Mouse (Mus musculus) forebrain, postnatal 0 days (tissue): ENCODE data around the gene Lbh. TPM values are rescaled to one million over a fixed set of nuclear protein-coding genes. Genes with fewer than 3 reads are reported as not detected.

Experiments used
- ATAC-seq: fragments of 200-750 bp; cut with Nextera tagmentation; 2 replicates; pipeline ENCODE4 v1.8.0; 2017; ENCODE audit warnings: mild to moderate bottlenecking, moderate library complexity
- DNase-seq: peaks from one replicate; pipeline ENCODE4 v3.0.0-alpha.2; 2015
- H3K27ac ChIP-seq: fragments of 300-500 bp; sonication (generic); 2 replicates; pipeline ENCODE4 v1.5.1; 2014; ENCODE audit warnings: low read depth, mild to moderate bottlenecking, antibody characterized with exemption, low read length, moderate library complexity, mixed read lengths
- H3K27me3 ChIP-seq: fragments of 300-500 bp; sonication (generic); 2 replicates; pipeline ENCODE4 v1.6.1; 2014; ENCODE audit warnings: mild to moderate bottlenecking, low read length, mixed read lengths; ENCODE audit not compliant: insufficient read depth
- H3K36me3 ChIP-seq: fragments of 300-500 bp; sonication (generic); 2 replicates; pipeline ENCODE4 v1.6.1; 2014; ENCODE audit warnings: mild to moderate bottlenecking, moderate library complexity; ENCODE audit not compliant: insufficient read depth
- H3K4me1 ChIP-seq: fragments of 300-500 bp; sonication (generic); 2 replicates; pipeline ENCODE4 v1.6.1; 2014; ENCODE audit warnings: antibody characterized with exemption; ENCODE audit not compliant: insufficient read depth
- H3K4me2 ChIP-seq: fragments of 300-500 bp; sonication (generic); 2 replicates; pipeline ENCODE4 v1.6.1; 2014; ENCODE audit warnings: low read depth, mild to moderate bottlenecking, moderate library complexity
- H3K4me3 ChIP-seq: fragments of 300-500 bp; sonication (generic); 2 replicates; pipeline ENCODE4 v1.5.1; 2014; ENCODE audit warnings: low read depth, low read length, mixed read lengths
- H3K9ac ChIP-seq: fragments of 300-500 bp; sonication (generic); 2 replicates; pipeline ENCODE4 v1.6.1; 2014; ENCODE audit warnings: mild to moderate bottlenecking
- H3K9me3 ChIP-seq: fragments of 300-500 bp; sonication (generic); 2 replicates; pipeline ENCODE4 v1.6.1; 2016; ENCODE audit warnings: low read length
- CTCF ChIP-seq: sonication (generic); IDR thresholded peaks from 2 replicates; pipeline ENCODE4 v1.5.1; 2016; ENCODE audit warnings: antibody characterized with exemption, control low read depth, low read depth
- WGBS: fragments of 180-500 bp; shearing (Covaris S2); extraction: QIAGEN DNeasy Blood & Tissue Kit; methylation state at CpG from one replicate; pipeline ENCODE4 v1.1.7; 2014; 5-methylcytosine and 5-hydroxymethylcytosine counted together
- polyA plus RNA-seq: library from polyadenylated mRNA; unstranded; fragments of >200 nt; fragmentation: Nextera tagmentation; extraction: Ambion mirVana; gene quantifications from 2 replicates; pipeline ENCODE4 v1.2.1, GENCODE M21; 2015
- total RNA-seq: library from RNA; depleted of rRNA; stranded (reverse); fragments of >200 nt; gene quantifications from 2 replicates; pipeline ENCODE4 v1.2.3, GENCODE M21; 2014

The Lbh gene
- total and polyA plus RNA-seq, 2 experiments from 2014 or later = 3.0 to 66.7 TPM

- DNase-seq = no peak
These were observed 26.5 kb upstream of the Lbh start for GRCm38 (mm10) chr17:72891556-72891955.

GRCm38 (mm10) chr17:72895506-72895905, 22.6 kb upstream of the Lbh start:
- Histone ChIP-seq H3K27me3 (no peaks in the 10 kb centered on the region), H3K4me1 (no peaks in the 10 kb centered on the region), H3K27ac (no peak overlapping the region), H3K36me3 (no peaks in the 10 kb centered on the region), H3K4me2 (no peak overlapping the region), H3K9me3 (no peaks in the 10 kb centered on the region), H3K9ac (no peak overlapping the region), H3K4me3 (no peak overlapping the region)
- DNase-seq (no peak), ATAC-seq (no peak)
- 79% methylated on average over 3 of the region's 3 CpGs for WGBS
- no peak for TF ChIP-seq CTCF

More at GRCm38 (mm10) chr17:72891556-72891955, 26.5 kb upstream of the Lbh start:
- Histone ChIP-seq H3K36me3 (no peaks in the 10 kb centered on the region), H3K4me3 (no peak overlapping the region), H3K4me1 (no peaks in the 10 kb centered on the region), H3K4me2 (no peak overlapping the region), H3K27me3 (no peaks in the 10 kb centered on the region; the same call in 1 of the 2 replicates), H3K9me3 (no peaks in the 10 kb centered on the region), H3K9ac (no peak overlapping the region), H3K27ac (no peak overlapping the region)
- no peak for TF ChIP-seq CTCF
- 93% methylated on average over 6 of the region's 6 CpGs for WGBS
- ATAC-seq = no peak

- H3K9me3 ChIP-seq = no peaks in the 10 kb centered on the region
- TF ChIP-seq CTCF = no peak
- H3K4me2 ChIP-seq = no peak overlapping the region
- H3K27me3 ChIP-seq = no peaks in the 10 kb centered on the region
- no peaks in the 10 kb centered on the region for H3K36me3 ChIP-seq
- no peaks in the 10 kb centered on the region for H3K4me1 ChIP-seq
- no peak overlapping the region for H3K4me3 ChIP-seq
- DNase-seq = no peak
- no peak overlapping the region for H3K9ac ChIP-seq
- ATAC-seq = no peak
- H3K27ac ChIP-seq = no peak overlapping the region
- 90% methylated on average over 7 of the region's 7 CpGs for WGBS
These were observed 21.0 kb upstream of the Lbh start for GRCm38 (mm10) chr17:72897076-72897475.

- no peaks in the 10 kb centered on the region for H3K36me3 ChIP-seq
- no peak overlapping the region for H3K27ac ChIP-seq
- H3K27me3 ChIP-seq = no peaks in the 10 kb centered on the region
- no peak overlapping the region for H3K4me3 ChIP-seq
- ATAC-seq (no peak), DNase-seq (no peak)
- H3K9me3 ChIP-seq = no peaks in the 10 kb centered on the region
- WGBS = 89% methylated on average over 5 of the region's 5 CpGs
- H3K9ac ChIP-seq = no peak overlapping the region
- TF ChIP-seq CTCF = no peak
- no peak overlapping the region for H3K4me2 ChIP-seq
- H3K4me1 ChIP-seq = no peaks in the 10 kb centered on the region
These were observed 20.1 kb upstream of the Lbh start for GRCm38 (mm10) chr17:72897961-72898360.

GRCm38 (mm10) chr17:72898775-72899174, 19.3 kb upstream of the Lbh start:
- ATAC-seq = no peak
- Histone ChIP-seq H3K9me3 (no peaks in the 10 kb centered on the region), H3K9ac (no peak overlapping the region), H3K4me3 (no peak overlapping the region), H3K27me3 (no peaks in the 10 kb centered on the region), H3K4me2 (no peak overlapping the region), H3K27ac (no peak overlapping the region), H3K4me1 (no peaks in the 10 kb centered on the region), H3K36me3 (no peaks in the 10 kb centered on the region)
- 59% methylated on average over 3 of the region's 3 CpGs for WGBS
- no peak for DNase-seq
- no peak for TF ChIP-seq CTCF

GRCm38 (mm10) chr17:72901021-72901420, 17.1 kb upstream of the Lbh start:
- Histone ChIP-seq H3K4me3 (no peak overlapping the region), H3K9ac (no peak overlapping the region), H3K4me2 (no peak overlapping the region), H3K9me3 (no peaks in the 10 kb centered on the region), H3K27me3 (no peaks in the 10 kb centered on the region), H3K4me1 (no peaks in the 10 kb centered on the region), H3K36me3 (no peaks in the 10 kb centered on the region), H3K27ac (no peak overlapping the region)
- ATAC-seq = no peak
- WGBS = 88% methylated on average over 6 of the region's 6 CpGs
- DNase-seq = no peak
- TF ChIP-seq CTCF = no peak

- Histone ChIP-seq H3K36me3 (no peaks in the 10 kb centered on the region), H3K27ac (no peak overlapping the region), H3K9ac (no peak overlapping the region), H3K4me1 (no peaks in the 10 kb centered on the region), H3K4me3 (no peak overlapping the region), H3K27me3 (no peaks in the 10 kb centered on the region), H3K9me3 (no peaks in the 10 kb centered on the region), H3K4me2 (no peak overlapping the region)
- TF ChIP-seq CTCF = no peak
- WGBS = 91% methylated on average over 4 of the region's 4 CpGs
- DNase-seq = no peak
- ATAC-seq = no peak
These were observed 16.4 kb upstream of the Lbh start for GRCm38 (mm10) chr17:72901705-72902104.

GRCm38 (mm10) chr17:72903321-72903720, 14.8 kb upstream of the Lbh start:
- no peaks in the 10 kb centered on the region for H3K9me3 ChIP-seq
- H3K4me1 ChIP-seq = no peaks in the 10 kb centered on the region
- WGBS = 95% methylated on average over 5 of the region's 5 CpGs
- DNase-seq (no peak), ATAC-seq (no peak)
- H3K4me3 ChIP-seq = no peak overlapping the region
- H3K27me3 ChIP-seq = no peaks in the 10 kb centered on the region
- no peak for TF ChIP-seq CTCF
- H3K4me2 ChIP-seq = no peak overlapping the region
- no peak overlapping the region for H3K9ac ChIP-seq
- H3K36me3 ChIP-seq = no peaks in the 10 kb centered on the region
- H3K27ac ChIP-seq = no peak overlapping the region
